8 mouse cellular contexts compared by ENCODE assay signal in genomic region chr6:108709471-108710231, GRCm38 (mm10). TPM values are rescaled to one million over a fixed set of nuclear protein-coding genes. Genes with fewer than 3 reads are reported as not detected.
DNase-seq lines count a peak whose midpoint lies in the region; ATAC-seq and TF ChIP-seq lines count a peak whose summit lies in the region.

No protein-coding gene starts in this region.

- H3K9me3 ChIP-seq in hindbrain, embryonic 14.5 days (ENCODE audit: control insufficient read depth, low read length): no peaks in the 10 kb centered on the region
- H3K9me3 ChIP-seq in lung, postnatal 0 days (ENCODE audit: low read length): no peaks in the 10 kb centered on the region

- H3K4me2 ChIP-seq in hindbrain, embryonic 14.5 days (replicated peaks): peak overlapping the region; percentile 99
- peak overlapping the region; percentile 61 for H3K4me2 ChIP-seq in lung, postnatal 0 days (replicated peaks; ENCODE audit: low read depth, low read length)

- peak; percentile 94 for ATAC-seq in hindbrain, embryonic 14.5 days (ENCODE audit: low FRiP score)
- ATAC-seq in lung, postnatal 0 days: peak; percentile 92

- H3K4me3 ChIP-seq in hindbrain, embryonic 14.5 days (replicated peaks; ENCODE audit: low read length): peak overlapping the region; percentile 45
- H3K4me3 ChIP-seq in lung, postnatal 0 days (ENCODE audit: low read depth, low read length): peak overlapping the region; percentile 31

- peak overlapping the region; percentile 60; the same call in 1 of the 2 replicates for H3K27ac ChIP-seq in hindbrain, embryonic 14.5 days
- H3K27ac ChIP-seq in lung, postnatal 0 days (ENCODE audit: low read length): peak overlapping the region; percentile 43; the same call in 1 of the 2 replicates

- H3K27me3 ChIP-seq in hindbrain, embryonic 14.5 days (ENCODE audit: control insufficient read depth, insufficient read depth, low read length): no peaks in the 10 kb centered on the region
- no peaks in the 10 kb centered on the region for H3K27me3 ChIP-seq in lung, postnatal 0 days (replicated peaks; ENCODE audit: insufficient read depth, low read length)

- TF ChIP-seq CTCF in lung, postnatal 0 days (IDR thresholded peaks at IDR 0.05): peak; percentile 90

- no peaks in the 10 kb centered on the region for H3K4me1 ChIP-seq in hindbrain, embryonic 14.5 days (replicated peaks; ENCODE audit: control insufficient read depth, insufficient read depth, low read length)
- H3K4me1 ChIP-seq in lung, postnatal 0 days (ENCODE audit: insufficient read depth, low read depth, low read length): no peaks in the 10 kb centered on the region; the same call in none of the 2 replicates

- peak; percentile 42; the same call in 1 of the 2 replicates for TF ChIP-seq EP300 in lung, postnatal 0 days (IDR thresholded peaks at IDR 0.05)

- DNase-seq in R1 (ENCODE audit: low read depth, low spot score): peak; percentile 96
- DNase-seq in cerebellum, postnatal 25 days: peak; percentile 83 to 87
- DNase-seq in frontal cortex, postnatal 36 days (ENCODE audit: low spot score in 2 of 2): peak; percentile 81 to 85
- DNase-seq in hindbrain, embryonic 14.5 days (ENCODE audit: low spot score): peak; percentile 87
- peak; percentile 74 to 84 for DNase-seq in layer of hippocampus, postnatal 14 days (ENCODE audit: low spot score in 2 of 2)
- DNase-seq in lung, postnatal 0 days (ENCODE audit: low spot score): peak; percentile 95
- DNase-seq in ovary, postnatal 14 days (ENCODE audit: low spot score): peak; percentile 67
- peak; percentile 17 to 37 for DNase-seq in thymus, postnatal 36 days

- peak overlapping the region; percentile 66 for H3K9ac ChIP-seq in hindbrain, embryonic 14.5 days
- H3K9ac ChIP-seq in lung, postnatal 0 days (replicated peaks; ENCODE audit: low read depth): 0 out of 2 replicates have a peak overlapping the region, but pooled peaks have one; percentile 23

- H3K36me3 ChIP-seq in hindbrain, embryonic 14.5 days (replicated peaks; ENCODE audit: control insufficient read depth, insufficient read depth): no peaks in the 10 kb centered on the region
- no peaks in the 10 kb centered on the region for H3K36me3 ChIP-seq in lung, postnatal 0 days (ENCODE audit: insufficient read depth, low read length)

- 1% methylated on average over 29 of the region's 29 CpGs for WGBS in hindbrain, embryonic 14.5 days
- under 1% methylated on average over 29 of the region's 29 CpGs for WGBS in lung, postnatal 0 days

RNA-seq across cellular contexts. Expression of gene Bhlhe40, which starts 49.2 kb away (rescaled TPM):
- 4.8 and 5.8 TPM in 2 replicates for polyA plus RNA-seq in hindbrain, embryonic 14.5 days (2014; fragmentation: Nextera tagmentation; extraction: Ambion mirVana)
- total RNA-seq in layer of hippocampus, postnatal 14 days (2021): 10 to 100 TPM; 47.6 to 58.7 TPM
- polyA plus RNA-seq in lung, postnatal 0 days (2015; fragmentation: Nextera tagmentation; extraction: Ambion mirVana): 14.9 and 27.1 TPM in 2 replicates

Comparison
In these comparisons a context has a peak if more than half of its experiments do, and no peak if none do; other contexts are left out.
1. Peak in every context shown above with its lines: DNase-seq, ATAC-seq, H3K4me3 ChIP-seq and H3K27ac ChIP-seq.
2. DNase-seq: peak in every context shown above with its lines; median percentile 96 in R1; 95 in lung, postnatal 0 days; 87 in hindbrain, embryonic 14.5 days; 85 in cerebellum, postnatal 25 days; 83 in frontal cortex, postnatal 36 days; 79 in layer of hippocampus, postnatal 14 days; 67 in ovary, postnatal 14 days; 27 in thymus, postnatal 36 days.